Mouse (Mus musculus): Measurements from ENCODE around the gene Elavl3.
"Not testable (repeated sequence)": the region's sequence is repeated elsewhere in the genome, so short reads cannot be mapped to it uniquely, and the experiment has no call there.

Elavl3 gene

DNA sequence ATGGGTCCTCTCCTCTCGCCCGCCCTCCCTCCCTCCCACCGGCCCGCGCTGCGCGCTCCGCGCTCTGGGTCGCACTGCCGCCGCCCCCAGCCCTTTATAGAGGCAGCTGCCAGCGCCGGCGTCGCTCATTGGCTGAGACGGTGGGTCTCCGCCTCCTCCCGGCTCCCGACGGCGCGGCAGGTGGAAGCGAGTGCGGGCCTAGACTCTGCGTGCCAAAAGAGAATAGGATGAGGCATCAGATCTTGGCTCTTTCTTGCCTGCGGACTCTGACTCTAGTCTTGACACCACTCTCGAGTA is at the start of gene Elavl3:
Gene Elavl3 (minus strand): TSS at position 66 of the 297 bp plus-strand sequence.
- DNase-seq: no peak

DNA sequence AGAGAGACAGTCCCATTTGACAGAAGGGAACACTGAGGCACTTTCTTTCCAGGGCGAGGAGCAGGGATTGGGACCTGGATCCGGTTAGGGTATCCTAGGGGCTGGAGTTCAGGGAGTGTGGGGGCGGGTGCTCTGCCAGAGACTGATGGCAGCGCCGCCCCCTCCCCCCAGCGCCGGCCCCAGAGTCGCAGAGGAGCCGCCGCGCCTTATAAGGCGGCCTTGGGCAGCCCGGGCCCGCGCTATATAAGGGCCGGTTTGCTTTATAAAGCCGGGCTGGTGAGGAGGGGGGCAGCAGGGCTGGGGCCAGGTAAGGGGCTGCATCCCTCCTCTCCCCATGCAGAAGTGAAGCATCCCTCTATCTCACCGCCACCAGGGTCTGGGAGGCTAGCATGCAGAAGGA is 48.1 kb upstream of the Elavl3 start:
- no peak for DNase-seq

DNA sequence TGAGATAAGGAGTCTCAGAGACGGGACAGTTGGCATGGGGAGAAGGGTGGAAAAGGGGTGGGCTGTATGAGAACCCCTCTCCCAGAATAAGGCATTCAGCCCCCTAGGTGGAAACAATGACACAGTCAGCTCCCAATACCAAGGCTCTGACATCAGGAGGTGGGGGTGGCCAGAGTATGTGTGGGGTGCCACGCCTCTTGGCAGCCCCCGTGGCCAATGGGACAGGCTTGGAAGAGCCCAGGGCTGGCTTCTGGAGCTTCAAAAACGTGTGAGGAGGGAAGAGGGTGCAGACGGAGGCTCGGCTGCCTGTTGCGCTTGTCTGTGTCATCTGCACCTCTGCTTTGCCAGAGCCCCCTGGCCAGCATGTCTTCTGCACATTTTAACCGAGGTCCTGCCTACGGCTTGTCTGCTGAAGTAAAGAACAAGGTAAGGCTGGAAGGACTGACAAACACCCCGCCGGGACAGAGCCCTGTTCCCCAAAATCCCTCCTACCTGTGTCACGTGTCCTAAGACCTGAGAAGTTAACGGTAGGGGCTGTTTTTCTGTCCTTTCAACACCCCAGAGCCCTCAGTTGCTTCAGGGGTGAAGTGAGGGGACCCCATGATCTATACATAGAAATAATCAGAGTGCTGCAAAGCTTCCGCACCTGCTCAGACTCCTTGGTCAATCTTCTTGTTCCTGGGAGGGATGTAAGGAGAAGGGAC is 47.3 kb upstream of the Elavl3 start, which contains the start of gene Cnn1:
Gene Cnn1 (plus strand): TSS at position 224 of the 704 bp plus-strand sequence.
- DNase-seq: no peak

DNA sequence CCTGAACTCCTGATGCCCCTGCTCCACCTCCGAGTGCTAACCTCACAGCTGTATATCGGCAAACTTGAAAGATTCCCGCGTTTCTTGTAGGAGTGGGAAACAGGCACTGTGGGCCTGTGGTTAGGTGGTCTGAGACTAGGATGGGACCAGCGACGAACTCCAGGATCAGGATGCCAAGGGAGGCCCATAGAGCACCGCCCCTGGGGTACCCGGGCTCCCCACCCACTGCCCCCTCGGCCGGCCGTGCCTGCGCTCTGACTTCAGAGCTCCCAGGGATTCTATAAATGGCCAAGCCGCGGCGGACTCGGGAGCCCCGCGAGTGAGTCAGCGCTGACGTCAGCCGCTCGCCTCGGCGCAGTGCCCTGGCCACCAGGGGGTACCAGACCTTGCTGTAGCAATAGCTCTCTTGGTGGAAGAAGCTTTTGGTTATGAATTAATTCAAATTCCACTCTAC is 44.1 kb upstream of the Elavl3 start:
- peak; percentile 81 for DNase-seq

DNA sequence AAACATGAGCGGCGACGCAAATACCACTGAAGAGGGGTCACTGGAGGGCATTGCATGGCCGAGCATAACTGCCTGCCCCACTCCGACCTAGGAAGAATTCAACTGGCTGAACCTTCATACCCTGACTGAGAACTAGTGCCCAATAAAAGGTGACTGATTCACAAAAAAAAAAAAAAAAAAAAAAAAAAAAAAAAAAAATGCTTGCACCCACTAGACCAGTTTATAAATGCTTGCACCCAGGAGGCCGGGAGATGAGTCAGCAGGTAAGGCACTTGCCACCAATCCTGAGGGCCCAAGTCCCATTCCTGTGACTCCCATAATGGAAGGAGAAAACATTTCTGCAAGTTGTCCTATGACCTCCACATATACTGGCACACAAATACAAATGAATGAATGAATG is 40.9 kb upstream of the Elavl3 start:
- DNase-seq: no peak

DNA sequence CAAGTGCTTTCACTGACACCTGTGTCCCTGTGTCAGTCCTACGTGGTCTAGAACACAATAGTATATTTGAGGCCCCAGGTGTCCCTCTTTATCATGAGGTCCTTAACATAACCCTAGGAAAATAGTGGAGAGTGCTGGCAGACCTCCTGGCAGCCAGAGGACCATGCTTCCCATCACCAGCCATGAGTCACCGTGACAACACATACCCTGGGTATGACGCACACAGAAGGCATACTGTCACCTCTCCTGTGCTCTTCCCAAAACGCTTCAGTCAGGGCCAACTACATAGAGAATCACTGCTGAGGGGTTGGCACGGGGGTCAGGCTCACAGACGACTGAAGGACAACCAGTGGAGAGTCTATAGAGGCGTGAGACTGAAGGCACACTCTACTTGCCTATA is 38.2 kb upstream of the Elavl3 start:
- no peak for DNase-seq

DNA sequence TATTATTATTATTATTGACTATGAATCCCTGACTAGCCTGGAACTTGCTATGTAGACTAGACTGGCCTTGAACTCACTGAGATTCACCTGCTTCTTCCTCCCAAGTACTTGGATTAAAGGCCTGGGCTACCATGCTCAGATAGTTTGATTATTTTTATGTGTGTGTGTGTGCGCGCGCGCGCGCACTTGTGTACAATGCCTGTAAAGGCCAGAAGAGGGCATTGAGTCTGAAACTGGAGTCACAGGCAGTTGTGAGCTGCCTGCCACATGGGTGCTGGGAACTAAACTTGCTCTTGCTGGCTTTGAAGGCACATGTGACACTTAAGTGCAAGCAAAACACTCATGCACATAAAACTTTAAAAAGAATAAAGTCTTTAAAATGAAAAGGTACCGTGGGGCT is 37.5 kb upstream of the Elavl3 start:
- no peak for DNase-seq

DNA sequence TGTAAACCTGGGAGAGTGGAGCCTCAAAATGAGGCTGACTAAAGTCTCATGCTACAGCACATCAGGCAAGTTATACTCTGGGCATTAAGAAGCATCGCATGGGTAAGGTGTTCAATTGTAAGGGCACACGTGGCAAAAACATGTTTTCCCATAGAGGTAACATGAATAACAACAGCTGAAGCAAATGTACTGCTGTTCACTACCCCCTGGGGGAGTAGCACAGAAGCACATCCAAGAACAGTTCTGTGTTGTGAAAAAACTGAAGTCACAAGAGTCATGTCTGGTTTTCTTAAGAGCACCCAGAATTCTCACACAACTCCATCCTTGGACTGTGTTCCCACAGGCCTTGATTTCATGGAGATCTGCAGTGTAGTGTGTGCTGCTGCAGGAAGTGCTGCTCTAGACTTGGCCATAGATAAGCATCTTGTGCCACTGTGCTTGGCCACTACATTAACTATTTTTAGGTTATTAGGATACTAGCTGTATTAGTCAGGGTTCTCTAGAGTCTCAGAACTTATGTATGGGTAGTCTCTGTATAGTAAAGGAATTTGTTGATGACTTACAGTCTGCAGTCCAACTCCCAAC is 35.3 kb upstream of the Elavl3 start:
- no peak for DNase-seq

DNA sequence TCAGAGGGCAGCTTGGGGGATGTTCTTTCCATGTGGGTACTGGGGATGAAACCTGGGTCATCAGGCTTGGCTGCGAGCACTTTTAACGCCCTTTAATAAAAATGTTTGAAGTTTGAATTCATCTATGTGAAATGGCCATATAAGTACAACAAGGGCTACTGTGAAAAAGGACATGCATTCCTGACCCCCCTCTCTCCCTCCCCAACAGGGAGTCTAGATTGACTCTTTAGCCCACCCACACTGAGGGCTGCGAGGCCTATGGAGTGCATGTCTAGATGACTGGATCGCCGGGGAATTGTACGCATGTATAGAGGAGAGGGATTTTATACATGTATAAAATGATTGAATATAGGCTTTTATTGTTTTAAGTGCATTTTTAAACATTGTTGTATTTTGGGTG is 34.2 kb upstream of the Elavl3 start:
- DNase-seq: no peak

DNA sequence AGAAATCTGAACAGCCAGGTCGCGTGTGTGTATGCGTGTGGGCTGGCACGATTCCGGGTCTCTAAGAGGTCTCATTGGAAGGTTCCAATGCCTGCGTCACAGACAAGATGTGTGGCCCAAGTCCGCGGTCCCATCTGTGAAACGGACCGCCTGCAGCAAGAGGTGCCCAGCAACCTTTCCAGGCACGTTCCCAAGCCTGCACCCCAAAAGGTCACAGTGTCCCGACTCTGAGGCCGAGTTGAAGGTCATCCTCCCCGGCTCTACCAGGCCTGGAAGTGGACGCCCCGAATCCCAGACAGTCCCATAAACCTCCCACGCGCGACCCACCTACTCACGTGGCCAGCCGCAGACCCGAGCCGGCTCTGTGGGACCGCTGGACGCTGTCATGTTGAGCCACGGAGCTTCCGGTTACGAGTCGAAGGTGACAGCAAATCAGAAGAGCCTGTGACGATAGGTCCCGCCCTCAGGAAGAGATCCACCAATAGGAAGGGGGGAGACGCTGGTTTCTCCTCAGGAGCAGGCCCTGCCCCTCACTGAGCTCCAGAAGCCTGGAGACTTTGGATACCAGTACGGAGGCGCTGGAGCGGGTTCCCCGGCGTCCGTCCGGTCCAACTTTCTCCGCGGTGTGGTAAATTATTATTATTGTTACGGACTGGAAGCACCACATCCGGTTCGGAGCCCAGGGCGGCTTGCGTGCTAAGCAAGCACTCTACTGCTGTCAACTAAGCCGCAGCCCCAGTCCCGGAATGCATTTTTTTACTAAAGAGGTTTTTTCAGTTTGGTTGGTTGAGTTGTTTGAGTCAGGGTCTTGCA is 33.4 kb upstream of the Elavl3 start, which contains the start of gene Ecsit:
Gene Ecsit (minus strand): TSS at position 417 of the 813 bp plus-strand sequence.
- DNase-seq: peak; percentile 93

DNA sequence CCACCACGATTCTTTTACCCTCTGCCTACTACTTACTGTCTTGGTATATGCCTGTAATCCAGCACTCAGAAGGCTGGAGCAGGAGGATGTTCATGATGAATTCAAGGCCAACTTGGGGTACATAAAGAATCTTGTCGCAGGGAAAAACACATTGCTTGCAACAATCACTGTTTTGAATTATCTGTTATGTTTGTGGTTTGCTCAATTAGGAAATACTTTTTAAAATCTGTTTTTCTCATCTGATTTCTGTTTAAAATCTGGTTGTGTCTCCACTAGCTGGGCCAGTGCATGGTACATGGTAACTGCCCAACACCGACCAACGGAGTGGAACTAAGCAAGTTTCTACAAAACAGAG is 32.8 kb upstream of the Elavl3 start:
- DNase-seq: no peak

DNA sequence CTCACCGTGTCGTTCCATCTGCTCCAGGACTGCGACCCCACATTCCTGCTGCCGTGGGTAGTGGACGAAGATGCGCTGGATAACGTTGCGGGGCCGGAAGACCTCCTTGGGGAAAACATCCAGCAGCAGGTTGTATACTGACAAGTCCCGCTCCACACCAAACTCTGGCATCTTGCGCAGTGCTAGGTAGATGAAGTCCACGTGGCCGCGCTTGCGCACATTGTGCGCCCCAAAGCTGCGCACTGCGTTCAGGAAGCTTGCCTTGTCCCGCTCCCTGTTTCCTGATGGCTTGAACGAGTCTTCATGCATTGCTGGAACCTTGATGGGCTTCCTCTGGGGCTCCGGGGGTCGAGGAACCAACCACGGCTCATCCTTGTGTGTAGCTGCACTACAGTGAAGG is 24.4 kb upstream of the Elavl3 start:
- DNase-seq: no peak

DNA sequence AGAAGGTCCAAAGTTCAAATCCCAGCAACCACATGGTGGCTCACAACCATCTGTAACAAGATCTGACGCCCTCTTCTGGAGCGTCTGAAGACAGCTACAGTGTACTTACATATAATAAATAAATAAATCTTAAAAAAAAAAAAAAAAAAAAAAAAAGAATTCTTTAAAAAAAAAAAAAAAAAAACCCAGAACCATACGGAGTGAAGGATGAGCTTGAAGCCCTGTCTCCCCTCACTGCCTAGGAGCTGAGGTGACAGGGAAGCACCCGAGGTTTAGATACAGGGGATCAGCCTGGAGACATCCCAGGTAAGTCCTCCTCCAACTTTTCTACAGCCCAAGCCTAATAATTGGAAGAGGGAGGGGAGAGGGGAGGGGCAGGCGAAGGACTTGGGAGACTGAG is 24.0 kb upstream of the Elavl3 start:
- not testable (repeated sequence) for DNase-seq

DNA sequence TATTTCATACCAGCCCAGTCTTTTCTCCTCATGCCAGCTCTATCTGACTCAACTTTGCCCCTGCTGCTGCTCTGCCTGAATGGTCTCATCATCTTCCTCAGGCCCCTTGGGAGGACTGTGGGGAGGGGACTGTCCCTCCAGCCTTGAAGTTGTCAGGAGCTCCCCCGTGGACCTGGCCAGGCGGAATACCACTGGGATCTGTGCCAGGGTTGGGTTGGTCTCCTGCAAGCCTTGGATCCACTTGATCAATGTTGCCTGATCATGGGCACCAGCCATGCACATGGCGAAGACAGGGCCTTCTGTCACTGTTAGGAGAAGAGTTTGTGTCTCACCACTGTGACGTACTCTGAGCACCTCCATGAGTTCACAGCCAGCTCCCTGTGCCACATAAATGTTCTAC is 20.5 kb upstream of the Elavl3 start:
- DNase-seq: no peak

DNA sequence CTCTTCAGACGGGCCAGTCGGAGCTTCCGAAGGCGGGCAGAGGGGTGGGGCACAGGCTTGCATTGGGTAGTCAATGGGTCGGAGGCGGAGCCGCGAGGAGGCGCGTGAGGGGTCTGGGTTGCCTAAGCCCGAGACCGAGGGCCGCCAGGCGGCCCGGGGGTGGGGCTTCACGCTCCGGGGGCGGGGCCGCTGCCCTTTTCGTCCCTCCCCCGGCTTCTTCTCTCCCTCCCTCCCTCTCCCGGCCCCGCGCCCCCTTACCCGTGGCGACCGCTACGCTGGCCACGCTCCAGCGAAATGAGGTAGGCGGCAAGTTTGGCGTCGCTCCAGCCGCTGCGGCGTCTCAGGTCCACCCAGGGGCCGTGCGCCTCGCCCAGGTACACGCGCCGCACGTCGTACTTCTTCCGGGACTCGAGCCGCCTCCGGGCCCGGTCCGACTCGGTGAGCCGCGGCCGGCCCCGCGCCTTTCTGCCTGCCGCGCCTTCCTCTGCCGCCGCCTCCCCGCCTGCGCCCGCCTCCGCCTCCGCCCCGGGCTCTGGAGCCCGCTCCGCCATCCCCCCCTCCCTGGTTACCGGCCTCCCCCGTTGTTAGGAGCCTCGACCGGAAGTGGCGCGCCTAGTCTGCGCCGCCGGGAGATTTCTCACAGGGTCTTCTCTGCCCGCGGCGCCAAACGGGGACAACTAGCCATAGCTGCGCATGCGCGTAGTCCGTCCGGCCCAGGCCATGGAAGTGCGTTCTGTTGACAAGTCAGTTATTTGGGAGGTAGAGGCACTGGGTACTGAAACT is 19.2 kb upstream of the Elavl3 start, which contains the start of the genes Gm49318 and Zfp653:
Gene Gm49318 (minus strand): TSS at position 469 of the 783 bp plus-strand sequence.
Gene Zfp653 (minus strand): TSS at position 586 of the 783 bp plus-strand sequence.
- DNase-seq: peak; percentile 96

DNA sequence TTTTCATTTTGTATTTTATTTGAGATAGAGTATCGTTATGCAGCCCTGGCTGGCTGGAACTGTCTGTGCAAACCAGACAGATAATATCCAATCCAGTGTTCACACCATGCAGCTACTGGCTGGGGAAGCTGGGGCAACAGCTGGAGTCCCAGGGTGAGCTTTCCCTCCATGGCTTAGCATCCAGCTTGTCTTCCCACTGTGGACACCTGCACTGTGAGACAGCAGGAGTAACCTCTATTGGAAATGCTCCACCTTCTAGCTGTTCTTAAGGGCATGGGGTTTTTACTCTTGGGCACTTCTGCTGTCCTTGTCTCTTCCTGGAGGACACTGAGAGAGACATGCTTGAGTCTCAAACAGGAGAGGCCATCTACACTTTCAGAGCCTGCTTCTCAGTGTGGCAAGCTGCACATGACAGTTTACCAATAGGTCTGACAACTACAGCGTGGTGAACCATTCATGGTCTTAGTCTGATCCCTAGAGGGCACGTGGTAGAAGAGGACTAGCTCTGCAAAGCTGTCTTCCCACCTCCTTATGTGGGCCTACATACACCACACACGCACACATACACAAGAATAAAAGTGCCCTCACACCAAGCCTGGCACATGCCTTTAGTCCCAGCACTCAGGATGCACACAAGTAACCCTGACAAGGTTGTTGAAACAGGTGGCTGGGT is 18.2 kb upstream of the Elavl3 start:
- no peak for DNase-seq

DNA sequence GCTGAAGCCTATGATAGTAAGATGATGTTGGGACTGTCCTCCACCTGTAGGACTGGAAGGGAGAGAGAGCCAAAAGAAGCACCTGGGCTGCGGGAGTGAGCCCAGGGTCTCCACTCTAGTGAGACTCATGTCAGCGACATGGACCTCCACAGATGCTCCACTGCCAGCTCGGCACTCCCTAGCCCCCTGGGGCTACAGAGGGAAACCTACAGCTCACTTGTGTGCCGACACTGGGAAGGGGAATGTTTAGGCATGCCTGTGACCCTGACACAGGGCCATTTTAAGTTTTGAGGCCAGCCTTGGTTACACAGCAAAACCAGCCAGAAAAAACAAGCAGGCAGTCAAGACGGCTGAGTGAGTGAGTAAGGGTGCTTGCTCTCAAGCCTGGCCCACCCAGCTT is 15.4 kb upstream of the Elavl3 start:
- no peak for DNase-seq

DNA sequence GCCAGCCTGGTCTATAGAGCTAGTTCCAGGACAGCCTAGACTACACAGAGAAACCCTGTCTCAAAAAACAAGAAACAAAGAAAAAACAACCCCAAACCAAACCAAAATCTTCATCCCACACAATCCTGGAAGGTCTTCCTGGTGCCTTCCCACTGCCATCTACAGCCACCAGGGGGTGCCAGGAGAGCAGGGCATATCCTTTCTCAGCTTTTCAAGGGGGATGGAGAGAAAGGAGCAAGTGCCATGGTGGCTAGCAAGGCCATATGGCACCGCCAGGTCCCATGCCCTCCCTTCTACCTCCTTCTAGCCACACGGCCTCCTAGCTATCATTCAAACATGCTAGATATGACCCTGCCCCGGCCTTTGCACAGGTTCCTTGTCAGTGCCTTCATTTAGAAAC is 14.6 kb upstream of the Elavl3 start:
- peak; percentile 74 for DNase-seq

DNA sequence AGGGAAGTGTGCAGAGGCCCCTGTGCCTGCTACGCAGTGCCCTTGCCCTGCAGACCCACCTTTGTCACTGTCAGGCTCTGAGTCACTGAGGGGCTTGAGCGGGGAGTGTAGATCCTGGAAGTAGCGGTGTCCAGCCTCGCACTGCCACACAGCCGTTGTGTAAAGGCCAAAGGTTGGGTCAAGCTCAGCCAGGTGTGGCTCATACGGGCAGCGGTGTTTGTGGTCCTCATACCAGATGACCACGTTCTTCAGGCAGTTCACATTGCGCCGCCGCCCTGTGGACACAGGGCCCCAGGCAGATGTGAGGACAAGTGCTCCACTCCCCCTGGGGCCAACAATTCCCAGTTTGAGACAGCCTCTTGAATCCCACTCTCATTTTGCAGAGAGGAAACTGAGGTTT is 13.8 kb upstream of the Elavl3 start:
- DNase-seq: no peak

DNA sequence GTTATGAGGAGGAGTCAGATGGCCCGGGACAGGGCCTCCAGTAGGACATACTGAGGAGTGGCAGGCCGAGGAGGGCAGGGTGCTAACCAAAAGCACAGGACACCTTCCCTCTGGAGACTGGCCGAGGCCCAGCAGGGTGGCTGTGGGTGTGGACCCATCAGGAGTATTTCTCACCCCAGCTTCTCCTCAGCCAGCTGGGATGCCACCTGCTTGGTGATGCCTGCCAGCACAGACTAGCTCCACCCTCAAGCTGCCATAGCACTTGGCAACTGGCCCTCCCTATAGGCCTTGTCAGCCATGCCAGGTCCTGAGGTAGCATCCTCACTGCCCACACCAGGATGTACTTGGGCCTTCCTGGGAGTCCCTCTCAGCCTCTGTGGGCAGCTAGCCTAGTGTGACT is 12.5 kb upstream of the Elavl3 start:
- DNase-seq: no peak

DNA sequence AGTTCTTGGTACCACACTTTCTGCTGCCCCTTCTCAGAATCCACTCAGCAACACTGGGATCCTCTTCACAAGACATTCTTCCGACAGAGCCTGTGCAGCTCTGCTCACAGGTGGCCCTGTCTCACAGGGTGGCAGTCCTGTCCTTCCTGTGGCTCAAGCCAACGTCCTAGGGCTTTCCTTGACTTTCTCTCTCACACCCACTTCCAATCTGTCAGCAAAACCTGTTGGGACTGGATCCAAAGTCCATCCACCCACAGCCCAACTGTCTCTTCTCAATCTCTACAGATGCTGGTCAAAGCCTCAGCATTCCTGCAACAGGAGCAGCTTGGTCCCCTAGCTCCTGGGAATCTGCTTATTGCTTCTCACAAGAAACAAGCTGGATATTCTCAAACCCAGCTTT is 9.5 kb upstream of the Elavl3 start:
- no peak for DNase-seq

DNA sequence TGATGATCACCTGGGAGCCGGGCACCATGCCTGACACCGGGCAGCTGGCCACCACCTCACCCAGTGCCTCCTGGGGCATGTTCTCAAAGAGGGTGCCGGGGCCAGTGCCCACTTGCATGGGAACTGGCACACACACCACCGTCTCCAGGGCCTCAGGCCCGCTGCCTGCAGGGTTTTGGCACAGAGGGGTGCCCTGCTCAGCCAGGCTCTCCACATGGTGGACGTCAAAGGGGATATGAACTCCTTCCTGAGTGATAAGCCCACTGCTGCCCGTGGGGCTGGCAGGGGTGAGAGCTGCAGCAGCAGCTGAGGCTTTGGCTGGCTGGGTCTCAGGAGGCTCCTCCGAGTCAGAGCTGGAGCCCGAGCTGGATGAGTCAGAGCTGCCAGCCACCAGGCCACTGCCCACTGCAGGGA is 6.2 kb upstream of the Elavl3 start:
- DNase-seq: no peak

All from kidney, adult 18-20 months (tissue).